In the genomic region with DNA sequence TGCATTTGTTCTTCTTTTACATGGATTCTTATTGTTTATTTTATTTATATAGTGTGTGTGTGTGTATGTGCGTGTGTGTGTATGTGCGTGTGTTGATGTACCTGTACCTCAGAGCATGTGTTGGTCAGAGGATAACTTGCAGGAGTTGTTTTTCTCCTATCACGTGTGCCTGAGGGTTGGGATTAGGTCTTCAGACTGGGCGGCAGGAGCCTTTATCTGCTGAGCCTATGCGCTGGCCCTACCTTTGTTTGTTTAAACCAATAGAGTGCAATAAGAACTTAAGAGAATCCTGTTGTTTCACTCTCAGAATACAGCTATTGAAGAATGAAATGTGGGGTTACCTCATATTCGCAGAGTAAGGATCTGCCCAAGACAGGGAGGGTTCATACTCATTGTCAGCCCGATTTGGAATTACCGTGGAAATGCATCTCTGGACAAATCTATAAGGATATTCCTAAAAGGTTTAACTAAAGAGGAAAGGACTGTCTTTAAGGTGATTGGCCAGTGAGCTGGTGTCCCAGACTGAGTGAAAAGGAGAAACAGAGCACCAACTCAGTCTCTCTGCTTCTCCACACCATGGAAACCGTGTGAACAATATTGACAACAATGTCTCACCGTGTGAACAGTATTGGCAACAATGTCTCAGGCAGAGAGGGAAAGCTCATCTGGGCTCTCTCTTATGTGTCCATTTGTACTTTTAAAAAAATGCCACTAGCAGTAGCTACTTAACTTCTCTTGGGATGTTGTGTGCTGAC, we compare ENCODE assay signal across 27 mouse cellular contexts. TPM values are rescaled to one million over a fixed set of nuclear protein-coding genes. Genes with fewer than 3 reads are reported as not detected.
A peak's percentile ranks its signal among the peaks of the same experiment; 100 is the strongest.
DNase-seq lines count a peak whose midpoint lies in the region; ATAC-seq and TF ChIP-seq lines count a peak whose summit lies in the region.
"Had no signal": no experiment of that assay in that cellular context is flagged by ENCODE, and none has a peak within 500 bp of the region (broad histone marks: within the 10 kb centered on the region; RNA-seq: fewer than 3 reads in every experiment).

No protein-coding gene starts in this region.

- H3K27ac ChIP-seq in lung, postnatal 0 days (ENCODE audit: low read length): no peak overlapping the region
- peak overlapping the region; percentile 60 for H3K27ac ChIP-seq in intestine, postnatal 0 days (ENCODE audit: low read depth, low read length)
- H3K27ac ChIP-seq in stomach, embryonic 16.5 days (ENCODE audit: low read length): peak overlapping the region; percentile 6; the same call in 1 of the 2 replicates
- H3K27ac ChIP-seq: embryonic facial prominence, embryonic 13.5 days; forebrain, embryonic 12.5 days; heart, embryonic 13.5 days; hindbrain, embryonic 12.5 days had no signal

- DNase-seq in lung, postnatal 0 days (ENCODE audit: low spot score): no peak
- no peak for DNase-seq in lung, adult 18-20 months
- no peak for DNase-seq in cerebellum, postnatal 14 days
- no peak for DNase-seq in heart, postnatal 36 days
- DNase-seq: adrenal gland, postnatal 10 days; cerebellum, adult 11 months; cerebellum, adult 8-10 months; cerebellum, postnatal 36 days; gastrocnemius, postnatal 14 days; heart, postnatal 4 days had no signal

- H3K36me3 ChIP-seq in lung, postnatal 0 days (ENCODE audit: insufficient read depth, low read length): no peaks in the 10 kb centered on the region
- H3K36me3 ChIP-seq in intestine, postnatal 0 days (ENCODE audit: control insufficient read depth, insufficient read depth): no peaks in the 10 kb centered on the region
- no peaks in the 10 kb centered on the region for H3K36me3 ChIP-seq in stomach, embryonic 16.5 days (ENCODE audit: control insufficient read depth, insufficient read depth, low read length)
- H3K36me3 ChIP-seq: embryonic facial prominence, embryonic 13.5 days; forebrain, embryonic 12.5 days; heart, embryonic 13.5 days; hindbrain, embryonic 12.5 days had no signal

- no peaks in the 10 kb centered on the region for H3K27me3 ChIP-seq in lung, postnatal 0 days (replicated peaks; ENCODE audit: insufficient read depth, low read length)
- H3K27me3 ChIP-seq in intestine, postnatal 0 days (replicated peaks; ENCODE audit: control insufficient read depth, insufficient read depth, low read length): no peaks in the 10 kb centered on the region
- no peaks in the 10 kb centered on the region for H3K27me3 ChIP-seq in stomach, embryonic 16.5 days (ENCODE audit: control insufficient read depth, insufficient read depth, low read length)
- H3K27me3 ChIP-seq: embryonic facial prominence, embryonic 13.5 days; forebrain, embryonic 12.5 days; heart, embryonic 13.5 days; hindbrain, embryonic 12.5 days had no signal

- 67% methylated on average over 10 of the region's 10 CpGs for WGBS in lung, postnatal 0 days
- WGBS in intestine, postnatal 0 days: 42% methylated on average over 10 of the region's 10 CpGs
- 66% methylated on average over 10 of the region's 10 CpGs for WGBS in stomach, embryonic 16.5 days

- no peak overlapping the region for H3K4me2 ChIP-seq in lung, postnatal 0 days (replicated peaks; ENCODE audit: low read depth, low read length)
- H3K4me2 ChIP-seq in intestine, postnatal 0 days (replicated peaks; ENCODE audit: low read depth): peak overlapping the region; percentile 30
- H3K4me2 ChIP-seq in stomach, embryonic 16.5 days (ENCODE audit: low read depth, low read length): no peak overlapping the region
- H3K4me2 ChIP-seq: embryonic facial prominence, embryonic 13.5 days; forebrain, embryonic 12.5 days; heart, embryonic 13.5 days; hindbrain, embryonic 12.5 days had no signal

- H3K9me3 ChIP-seq in lung, postnatal 0 days (ENCODE audit: low read length): no peaks in the 10 kb centered on the region
- H3K9me3 ChIP-seq in intestine, postnatal 0 days (ENCODE audit: control insufficient read depth): no peaks in the 10 kb centered on the region
- no peaks in the 10 kb centered on the region for H3K9me3 ChIP-seq in stomach, embryonic 16.5 days (replicated peaks; ENCODE audit: control insufficient read depth, low read length)
- H3K9me3 ChIP-seq: embryonic facial prominence, embryonic 13.5 days; forebrain, embryonic 12.5 days; heart, embryonic 13.5 days; hindbrain, embryonic 12.5 days had no signal

- no peak for TF ChIP-seq EP300 in lung, postnatal 0 days (IDR thresholded peaks at IDR 0.05)

- intact Hi-C loops in heart, postnatal 36 days (cut with DNase I): no loop called here

- ATAC-seq in lung, postnatal 0 days: peak; percentile 65
- peak; percentile 86 for ATAC-seq in intestine, postnatal 0 days
- peak; percentile 56; the same call in 1 of the 2 replicates for ATAC-seq in stomach, embryonic 16.5 days (ENCODE audit: insufficient read depth, low FRiP score)
- no peak for ATAC-seq in monocyte, adult 5-6 weeks (replicated peaks; ENCODE audit: insufficient number of reproducible peaks, low FRiP score, low TSS enrichment, poor library complexity, severe bottlenecking)
- ATAC-seq: forebrain, embryonic 16.5 days had no signal

- no peaks in the 10 kb centered on the region for H3K4me1 ChIP-seq in lung, postnatal 0 days (ENCODE audit: insufficient read depth, low read depth, low read length)
- peaks cover 4% of the 10 kb centered on the region; the same call in 1 of the 2 replicates for H3K4me1 ChIP-seq in intestine, postnatal 0 days (replicated peaks; ENCODE audit: control insufficient read depth, insufficient read depth, low read length)
- no peaks in the 10 kb centered on the region for H3K4me1 ChIP-seq in stomach, embryonic 16.5 days (ENCODE audit: control insufficient read depth, insufficient read depth, low read length)
- H3K4me1 ChIP-seq: embryonic facial prominence, embryonic 13.5 days; forebrain, embryonic 12.5 days; heart, embryonic 13.5 days; hindbrain, embryonic 12.5 days had no signal

- no peak overlapping the region for H3K9ac ChIP-seq in lung, postnatal 0 days (replicated peaks; ENCODE audit: low read depth)
- H3K9ac ChIP-seq in intestine, postnatal 0 days (ENCODE audit: low read depth, low read length): no peak overlapping the region
- no peak overlapping the region for H3K9ac ChIP-seq in stomach, embryonic 16.5 days (ENCODE audit: low read length)
- H3K9ac ChIP-seq: embryonic facial prominence, embryonic 13.5 days; forebrain, embryonic 12.5 days; heart, embryonic 13.5 days; hindbrain, embryonic 12.5 days had no signal

- no peak overlapping the region for H3K4me3 ChIP-seq in lung, postnatal 0 days (ENCODE audit: low read depth, low read length)
- no peak overlapping the region for H3K4me3 ChIP-seq in intestine, postnatal 0 days (ENCODE audit: low read depth, low read length)
- no peak overlapping the region for H3K4me3 ChIP-seq in stomach, embryonic 16.5 days (replicated peaks; ENCODE audit: low read length)
- H3K4me3 ChIP-seq: embryonic facial prominence, embryonic 13.5 days; forebrain, embryonic 12.5 days; heart, embryonic 13.5 days; hindbrain, embryonic 12.5 days had no signal

- TF ChIP-seq CTCF in lung, postnatal 0 days (IDR thresholded peaks at IDR 0.05): no peak
- TF ChIP-seq CTCF in intestine, postnatal 0 days (IDR thresholded peaks at IDR 0.05; ENCODE audit: low read depth): no peak

RNA-seq across cellular contexts. Expression of gene Nmu, which starts 25.6 kb away (rescaled TPM):
- 0.29 TPM in 2 replicates for polyA plus RNA-seq in lung, postnatal 0 days (2015; fragmentation: Nextera tagmentation; extraction: Ambion mirVana)
- 5.8 and 7.3 TPM in 2 replicates for polyA plus RNA-seq in intestine, postnatal 0 days (2015; fragmentation: Nextera tagmentation; extraction: Ambion mirVana)
- 0.17 TPM in 1 of 2 replicates, not detected in the other for polyA plus RNA-seq in stomach, embryonic 16.5 days (2015; fragmentation: Nextera tagmentation; extraction: Ambion mirVana)
- not detected in 3 replicates for total RNA-seq in monocyte, adult 5-6 weeks (2017)
- not detected for total RNA-seq in heart, postnatal 36 days (2021)
- total RNA-seq: adrenal gland, postnatal 10 days; adrenal gland, postnatal 4 days; gastrocnemius, adult 18-20 months; gastrocnemius, postnatal 14 days; heart, adult 8-10 months; heart, postnatal 4 days; MEL had no signal
- polyA plus RNA-seq: forebrain, embryonic 12.5 days; forebrain, embryonic 16.5 days; heart, embryonic 13.5 days; heart, postnatal 0 days had no signal

RNA-seq across cellular contexts. Expression of gene Pdcl2, which starts 58.3 kb away (rescaled TPM):
- not detected in 2 replicates for polyA plus RNA-seq in lung, postnatal 0 days (2015; fragmentation: Nextera tagmentation; extraction: Ambion mirVana)
- polyA plus RNA-seq in intestine, postnatal 0 days (2015; fragmentation: Nextera tagmentation; extraction: Ambion mirVana): not detected in 2 replicates
- not detected in 2 replicates for polyA plus RNA-seq in stomach, embryonic 16.5 days (2015; fragmentation: Nextera tagmentation; extraction: Ambion mirVana)
- total RNA-seq in monocyte, adult 5-6 weeks (2017): 0.49 to 1.3 TPM in 2 of 3 replicates, not detected in the other
- total RNA-seq in heart, postnatal 36 days (2021): not detected
- total RNA-seq: adrenal gland, postnatal 10 days; adrenal gland, postnatal 4 days; gastrocnemius, adult 18-20 months; gastrocnemius, postnatal 14 days; heart, adult 8-10 months; heart, postnatal 4 days; MEL had no signal
- polyA plus RNA-seq: brain, embryonic 14.5 days; C2C12; embryonic facial prominence, embryonic 13.5 days; forebrain, embryonic 12.5 days; forebrain, embryonic 16.5 days; frontal cortex, adult 2 months; gonadal fat pad, adult 2 months; heart, embryonic 13.5 days; heart, postnatal 0 days; hindbrain, embryonic 12.5 days had no signal
